Mouse (Mus musculus): ENCODE measurements at regions not wholly inside any gene's neighbourhood (a gene's known extent, or its start where the extent isn't known, plus 50 kb on each side); places are given as distances from the start of the nearest gene placed in this dataset.

- TF ChIP-seq CTCF (IDR thresholded peaks at IDR 0.05; ENCODE audit: extremely low read depth, insufficient read depth, insufficient read length, insufficient replicate concordance): no peak
- no peak for TF ChIP-seq POLR2A (IDR thresholded peaks at IDR 0.05; ENCODE audit: low read depth, low read length)
These were observed 86.7 kb downstream of the Nufip1 start for GRCm38 (mm10) chr14:76197357-76197756.
